Mouse (Mus musculus) thymus, adult 2 months (tissue): ENCODE measurements around the gene Meig1. TPM values are rescaled to one million over a fixed set of nuclear protein-coding genes. Genes with fewer than 3 reads are reported as not detected.
A peak's percentile ranks its signal among the peaks of the same experiment; 100 is the strongest.

Experiments used
- DNase-seq: peaks from one replicate; pipeline ENCODE4 v3.0.0; 2021
- H3K27ac ChIP-seq: fragments of 200-500 bp; 2 replicates; pipeline ENCODE4 v1.5.1; 2012; ENCODE audit warnings: low read length, control low read depth; ENCODE audit not compliant: control insufficient read depth, insufficient read depth
- H3K27me3 ChIP-seq: fragments of 200-500 bp; 2 replicates; pipeline ENCODE4 v1.6.1; 2012; ENCODE audit warnings: mild to moderate bottlenecking, low read length, moderate library complexity, mixed read lengths; ENCODE audit not compliant: control insufficient read depth, insufficient read depth
- H3K36me3 ChIP-seq: fragments of 200-500 bp; 2 replicates; pipeline ENCODE4 v1.6.1; 2012; ENCODE audit warnings: mild to moderate bottlenecking, low read length, moderate library complexity; ENCODE audit not compliant: control insufficient read depth, insufficient read depth
- H3K4me1 ChIP-seq: fragments of 200-500 bp; replicated peaks from 2 replicates; pipeline ENCODE4 v1.6.1; 2012; ENCODE audit warnings: low read length; ENCODE audit not compliant: control insufficient read depth, insufficient read depth
- H3K4me3 ChIP-seq: fragments of 200-500 bp; 2 replicates; pipeline ENCODE4 v1.5.1; 2012; ENCODE audit warnings: mild to moderate bottlenecking, low read length, control low read depth, moderate library complexity; ENCODE audit not compliant: control insufficient read depth, insufficient read depth
- CTCF ChIP-seq: fragments of 200-500 bp; IDR thresholded peaks from 2 replicates; pipeline ENCODE4 v1.5.1; 2012; ENCODE audit warnings: mild to moderate bottlenecking, control low read depth, low read length, moderate library complexity, borderline replicate concordance; ENCODE audit not compliant: control insufficient read depth, poor library complexity, insufficient read depth; ENCODE audit errors: extremely low read depth
- POLR2A ChIP-seq: fragments of 200-500 bp; IDR thresholded peaks from 2 replicates; pipeline ENCODE4 v1.6.1; 2012; ENCODE audit warnings: mild to moderate bottlenecking, low read length, control low read depth, moderate library complexity; ENCODE audit not compliant: control insufficient read depth, poor library complexity, insufficient read depth; ENCODE audit errors: extremely low read depth
- WGBS: fragments of 180-500 bp; shearing (Covaris S2); methylation state at CpG from one replicate; pipeline ENCODE4 v1.1.7; 2018; 5-methylcytosine and 5-hydroxymethylcytosine counted together
- polyA plus RNA-seq: library from polyadenylated mRNA; depleted of rRNA; stranded (reverse); fragments of >200 nt; gene quantifications from 2 replicates; pipeline ENCODE4 v1.2.3, GENCODE M21; 2012; rRNA removed

The Meig1 gene
- polyA plus RNA-seq: 0.40 TPM in 1 of 2 replicates, not detected in the other

GRCm38 (mm10) chr2:3422548-3422947 lies at the start of gene Meig1:
Meig1 (minus strand) TSS chr2:3422648.
- TF ChIP-seq POLR2A (no peak), CTCF (no peak)
- WGBS: 92% methylated on average over 3 of the region's 3 CpGs
- peaks cover 2% of the 10 kb centered on the region; the same call in 1 of the 2 replicates for H3K4me1 ChIP-seq
- H3K27me3 ChIP-seq: no peaks in the 10 kb centered on the region; the same call in 1 of the 2 replicates
- H3K4me3 ChIP-seq: no peak within 1 kb of the TSS
- no peaks in the 10 kb centered on the region; the same call in 1 of the 2 replicates for H3K36me3 ChIP-seq
- no peak for DNase-seq
- peak within 1 kb of the TSS; percentile 35; the same call in 1 of the 2 replicates for H3K27ac ChIP-seq

- no peaks in the 10 kb centered on the region for H3K27me3 ChIP-seq
- WGBS: 94% methylated on average over 4 of the region's 4 CpGs
- TF ChIP-seq POLR2A: no peak
- no peak for TF ChIP-seq CTCF
- no peak overlapping the region for H3K4me3 ChIP-seq
- H3K4me1 ChIP-seq: no peaks in the 10 kb centered on the region
- DNase-seq: no peak
- H3K36me3 ChIP-seq: peaks cover 51% of the 10 kb centered on the region
- no peak overlapping the region for H3K27ac ChIP-seq
Observed at GRCm38 (mm10) chr2:3456590-3456989, 34.1 kb upstream of the Meig1 start.

GRCm38 (mm10) chr2:3453096-3453495 lies 30.6 kb upstream of the Meig1 start:
- H3K4me1 ChIP-seq: no peaks in the 10 kb centered on the region
- no peak overlapping the region for H3K4me3 ChIP-seq
- H3K27me3 ChIP-seq: no peaks in the 10 kb centered on the region
- no peak for DNase-seq
- no peak for TF ChIP-seq CTCF
- no peak for TF ChIP-seq POLR2A
- WGBS: 94% methylated on average over 3 of the region's 3 CpGs
- H3K36me3 ChIP-seq: peaks cover 63% of the 10 kb centered on the region
- no peak overlapping the region for H3K27ac ChIP-seq

- 92% methylated on average over 2 of the region's 2 CpGs for WGBS
- Histone ChIP-seq H3K4me1 (no peaks in the 10 kb centered on the region), H3K36me3 (peaks cover 70% of the 10 kb centered on the region), H3K4me3 (no peak overlapping the region), H3K27me3 (no peaks in the 10 kb centered on the region), H3K27ac (no peak overlapping the region)
- TF ChIP-seq CTCF (no peak), POLR2A (no peak)
- no peak for DNase-seq
Observed at GRCm38 (mm10) chr2:3449431-3449830, 27.0 kb upstream of the Meig1 start.

GRCm38 (mm10) chr2:3445984-3446383 lies 23.5 kb upstream of the Meig1 start:
- no peak for DNase-seq
- Histone ChIP-seq H3K27ac (no peak overlapping the region), H3K27me3 (no peaks in the 10 kb centered on the region), H3K4me3 (no peak overlapping the region), H3K4me1 (no peaks in the 10 kb centered on the region), H3K36me3 (peaks cover 65% of the 10 kb centered on the region)
- 97% methylated on average over 4 of the region's 4 CpGs for WGBS
- TF ChIP-seq POLR2A: no peak
- TF ChIP-seq CTCF: no peak

- TF ChIP-seq POLR2A: no peak
- no peak for TF ChIP-seq CTCF
- Histone ChIP-seq H3K27ac (no peak overlapping the region), H3K36me3 (peaks cover 57% of the 10 kb centered on the region), H3K4me1 (no peaks in the 10 kb centered on the region), H3K27me3 (no peaks in the 10 kb centered on the region), H3K4me3 (no peak overlapping the region)
- no peak for DNase-seq
- WGBS: 95% methylated on average over 7 of the region's 7 CpGs
Observed at GRCm38 (mm10) chr2:3444206-3444605, 21.8 kb upstream of the Meig1 start.

GRCm38 (mm10) chr2:3437956-3438355 lies 15.5 kb upstream of the Meig1 start:
- 96% methylated on average over 7 of the region's 7 CpGs for WGBS
- TF ChIP-seq POLR2A: no peak
- no peak for TF ChIP-seq CTCF
- no peak for DNase-seq
- Histone ChIP-seq H3K36me3 (peaks cover 46% of the 10 kb centered on the region), H3K27me3 (no peaks in the 10 kb centered on the region), H3K4me3 (no peak overlapping the region), H3K27ac (no peak overlapping the region), H3K4me1 (no peaks in the 10 kb centered on the region)
